Mouse (Mus musculus) left cerebral cortex, postnatal 10 days (tissue): Measurements from ENCODE around the gene Tbcc. TPM values are rescaled to one million over a fixed set of nuclear protein-coding genes. Genes with fewer than 3 reads are reported as not detected.
A peak's percentile ranks its signal among the peaks of the same experiment; 100 is the strongest.

Experiments
- DNase-seq, 2 experiments: peaks; one replicate each; pipeline ENCODE4 v3.0.0; 2021 to 2022; ENCODE audit warnings: low spot score in 2 of 2, mixed read lengths in 1 of 2; ENCODE audit errors: extremely low spot score in 1 of 2
- intact Hi-C: fragments of 180-260 bp; cut with DNase I; formaldehyde crosslinking; loops from one replicate; pipeline ENCODE4 v1.15.1; 2025
- total RNA-seq, 2 experiments: library from RNA; stranded (reverse); gene quantifications; 2 replicates each; pipeline ENCODE4 v1.2.3; 2021

Gene Tbcc
- total RNA-seq, 2 experiments from 2014 or later, result 29.9 to 37.5 TPM

GRCm38 (mm10) chr17:46860120-46860519 lies 30.4 kb upstream of the Tbcc start:
- intact Hi-C loops, result no loop called here
- no peak for DNase-seq

DNA sequence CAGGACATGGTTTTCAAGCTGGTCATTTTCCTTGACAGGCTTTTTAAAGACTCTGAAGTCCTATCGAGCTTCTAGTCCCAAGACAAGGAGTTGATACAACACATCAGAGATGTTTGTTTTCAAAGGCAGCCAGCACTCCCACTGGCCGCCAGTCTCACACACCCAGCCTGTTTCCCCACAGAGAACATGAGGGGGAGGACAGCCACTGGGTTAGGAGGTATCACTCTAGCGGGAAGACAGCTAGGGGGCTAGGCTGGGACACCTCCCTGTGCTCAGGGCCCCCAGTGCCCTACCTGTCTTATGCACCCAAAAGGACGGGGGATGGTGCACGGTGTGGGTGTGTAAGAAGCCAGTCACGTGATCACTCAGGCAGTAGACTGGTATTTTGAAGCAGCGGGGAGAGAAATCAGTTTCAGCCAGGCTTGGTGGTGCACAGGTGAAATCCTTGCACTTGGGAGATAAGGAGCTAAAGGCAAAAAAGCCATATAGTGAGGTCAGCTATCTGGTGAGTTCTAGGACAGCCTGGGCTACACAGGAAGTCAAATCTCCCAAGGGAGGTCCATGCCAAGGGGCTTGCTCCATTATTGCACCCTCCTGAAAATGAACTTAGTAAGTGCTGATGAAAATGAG lies 25.8 kb upstream of the Tbcc start:
- intact Hi-C loops, result no loop called here
- DNase-seq, result no peak

DNA sequence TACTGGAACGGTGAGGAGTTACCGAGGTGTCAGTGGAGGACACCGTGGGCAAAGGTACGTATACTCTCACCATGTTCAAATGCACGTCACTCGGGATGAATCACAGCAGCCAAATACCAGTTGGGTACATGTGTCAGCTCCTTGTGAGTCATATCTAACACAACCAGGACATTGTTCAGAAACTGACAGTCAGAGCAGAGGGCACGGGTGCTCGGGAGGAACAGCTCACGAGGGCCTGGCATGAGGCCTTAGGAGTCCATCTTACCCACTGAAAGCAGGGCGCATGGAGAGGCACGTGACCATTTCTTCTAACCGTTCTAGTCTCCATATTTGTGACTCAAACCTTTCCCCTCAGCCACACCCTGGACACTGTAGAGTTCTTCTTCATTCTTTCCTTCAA lies 23.6 kb upstream of the Tbcc start:
- DNase-seq, result no peak
- intact Hi-C loops, result no loop called here

GRCm38 (mm10) chr17:46870204-46870798 lies 20.2 kb upstream of the Tbcc start:
- DNase-seq, result no peak
- intact Hi-C loops, result no loop called here

GRCm38 (mm10) chr17:46870913-46871312 lies 19.6 kb upstream of the Tbcc start:
- intact Hi-C loops, result no loop called here
- DNase-seq, result no peak

DNA sequence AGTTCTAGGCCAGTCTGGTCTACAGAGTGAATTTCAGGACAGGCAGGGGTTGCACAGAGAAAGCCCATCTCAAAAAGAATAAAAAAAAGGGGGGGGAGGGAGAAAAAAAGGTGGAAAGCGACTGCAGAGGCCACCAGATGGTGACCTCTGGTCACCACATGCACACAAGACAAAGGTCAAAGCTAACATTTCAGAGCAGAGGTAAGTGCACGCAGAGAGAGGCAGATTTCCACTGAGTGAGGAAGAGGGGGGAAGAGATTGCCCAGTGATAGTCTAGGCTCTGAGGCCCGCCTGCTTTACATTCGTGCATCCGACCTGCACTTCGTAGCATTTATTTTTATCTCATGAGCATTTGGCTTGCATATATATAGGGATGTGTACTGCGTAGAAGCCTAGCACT lies 17.7 kb upstream of the Tbcc start:
- intact Hi-C loops, result no loop called here

DNA sequence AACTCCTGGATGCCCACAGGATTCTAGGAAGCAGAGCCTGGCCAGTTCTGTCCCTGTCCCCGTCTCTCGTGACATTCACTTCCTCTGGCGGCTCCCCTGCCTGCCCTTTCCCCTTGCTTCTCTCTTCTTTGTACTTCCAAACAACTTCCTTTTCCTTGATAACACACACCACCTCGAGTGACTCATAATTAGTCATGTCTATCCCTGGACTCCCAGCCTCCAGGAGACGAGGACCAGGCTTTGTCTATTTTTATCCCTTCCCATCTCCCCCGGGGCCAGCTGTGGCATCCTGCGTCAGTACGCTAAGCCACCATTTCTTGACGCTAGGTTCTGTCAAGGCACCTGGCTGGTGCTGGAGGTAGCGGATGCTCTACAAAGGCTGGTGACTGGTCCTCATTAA lies 16.4 kb upstream of the Tbcc start:
- intact Hi-C loops, result no loop called here
- peak in 1 of 2 experiments; percentile 61 for DNase-seq

More for the DNA sequence above, 17.7 kb upstream of the Tbcc start:
- no peak for DNase-seq

- intact Hi-C loops, result no loop called here
- no peak for DNase-seq
These were observed 14.9 kb upstream of the Tbcc start for GRCm38 (mm10) chr17:46875626-46876025.

DNA sequence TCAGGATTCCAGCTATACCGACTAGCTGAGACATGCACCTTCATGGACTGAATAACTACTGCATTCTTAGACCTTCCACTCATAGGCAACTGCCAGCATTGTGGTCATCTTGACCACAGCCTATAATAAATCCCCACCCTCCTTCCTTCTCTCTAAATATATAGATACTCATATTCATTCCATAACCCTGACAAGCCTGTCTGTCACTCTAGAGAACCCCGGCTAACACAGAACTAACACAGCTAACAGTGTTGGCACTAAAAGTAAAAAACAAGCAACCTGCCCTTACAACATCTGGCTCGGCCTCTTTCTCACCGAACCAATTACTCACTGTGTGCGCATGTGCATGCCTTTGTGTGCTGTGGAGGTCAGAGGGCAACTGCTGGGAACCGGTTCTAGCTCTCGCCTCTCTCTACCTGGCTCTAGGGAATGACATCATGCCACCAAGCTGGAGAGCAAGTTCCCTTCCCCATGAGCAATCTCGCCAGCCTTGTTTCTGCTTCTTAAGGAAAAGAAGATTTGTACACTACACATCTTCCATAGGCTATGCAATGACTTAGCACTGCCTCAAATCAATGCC lies 14.0 kb upstream of the Tbcc start:
- intact Hi-C loops, result no loop called here

DNA sequence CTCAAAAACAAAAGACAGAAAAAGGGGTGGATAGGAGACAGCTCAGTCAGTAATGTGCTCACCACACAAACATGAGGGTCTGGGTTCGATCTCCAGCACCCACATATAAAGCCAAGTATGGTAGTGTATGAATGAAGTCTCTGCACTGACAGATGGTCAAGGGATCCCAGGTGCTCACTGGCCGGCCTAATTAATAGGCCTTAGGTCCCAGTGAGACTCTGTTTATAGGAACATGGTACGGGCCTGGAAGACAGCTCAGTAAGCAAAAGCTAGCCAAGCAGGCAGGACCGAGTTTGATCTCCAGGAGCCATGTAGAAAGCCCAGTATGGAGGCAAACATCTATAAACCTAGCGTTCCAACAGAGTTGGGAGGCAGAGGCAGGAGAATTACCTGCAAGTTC lies 13.4 kb upstream of the Tbcc start:
- DNase-seq, result no peak
- intact Hi-C loops, result no loop called here

More for the DNA sequence above, 14.0 kb upstream of the Tbcc start:
- DNase-seq, result no peak

- DNase-seq, result peak in 1 of 2 experiments; percentile 57
- intact Hi-C loops, result no loop called here
These were observed 10.6 kb upstream of the Tbcc start for GRCm38 (mm10) chr17:46879841-46880311.

DNA sequence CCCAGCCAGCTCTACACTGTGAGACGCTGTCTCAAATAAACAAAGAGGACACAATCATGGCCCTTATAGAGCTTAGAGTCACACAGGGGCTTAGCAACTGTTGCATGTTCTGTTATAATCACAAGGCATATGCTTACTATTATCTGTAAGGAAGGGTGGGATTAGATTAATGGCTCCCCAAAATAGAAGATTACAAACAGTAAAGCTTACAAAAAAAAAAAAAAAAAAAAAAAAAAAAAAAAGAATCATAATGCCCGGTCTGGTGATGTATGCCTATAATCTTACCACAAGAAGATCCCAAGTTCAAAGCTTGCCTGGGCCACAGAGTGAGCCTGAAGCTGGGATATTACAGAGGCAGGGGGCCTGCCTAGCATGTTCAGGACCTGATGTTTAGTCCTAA lies 10.2 kb upstream of the Tbcc start:
- intact Hi-C loops, result no loop called here
- DNase-seq, result no peak

- intact Hi-C loops, result no loop called here
- DNase-seq, result no peak
These were observed 8.8 kb upstream of the Tbcc start for GRCm38 (mm10) chr17:46881728-46882127.

DNA sequence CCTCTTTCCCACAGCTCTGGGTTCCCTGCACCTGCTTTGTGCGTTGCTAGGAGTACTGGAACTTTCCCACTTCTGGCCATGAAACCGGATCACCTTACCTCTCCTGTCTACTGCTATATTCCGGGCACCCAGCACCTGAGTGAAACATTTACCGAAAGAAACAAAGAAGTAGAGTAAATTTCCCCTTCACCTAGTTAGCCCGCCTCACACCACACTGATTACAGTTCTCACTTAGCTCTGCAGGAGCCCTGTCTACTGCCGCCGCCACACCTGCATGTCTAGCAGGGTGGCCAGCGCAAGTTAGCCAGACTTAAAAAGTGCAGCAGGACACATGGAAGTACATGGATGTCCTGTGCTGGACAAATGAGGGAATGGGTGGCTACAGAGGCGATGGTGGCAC lies 7.4 kb upstream of the Tbcc start:
- intact Hi-C loops, result no loop called here

DNA sequence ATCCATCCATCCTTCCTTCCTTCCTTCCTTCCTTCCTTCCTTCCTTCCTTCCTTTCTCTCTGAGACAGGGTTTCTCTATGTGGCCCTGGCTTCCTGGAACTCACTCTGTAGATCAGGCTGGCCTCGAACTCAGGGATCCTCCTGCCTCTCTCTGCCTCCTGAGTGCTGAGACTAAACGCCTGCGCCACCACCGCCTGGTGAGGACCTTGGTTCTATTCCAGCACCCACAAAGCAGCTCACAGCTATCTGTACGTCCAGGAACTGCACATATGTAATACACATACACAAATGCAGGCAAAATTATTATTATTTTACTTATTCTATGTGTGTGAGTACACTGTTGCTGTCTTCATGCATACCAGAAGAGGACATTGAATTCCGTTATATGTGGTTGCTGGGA lies 5.7 kb upstream of the Tbcc start:
- intact Hi-C loops, result no loop called here
- no peak for DNase-seq

More for the DNA sequence above, 7.4 kb upstream of the Tbcc start:
- no peak for DNase-seq

DNA sequence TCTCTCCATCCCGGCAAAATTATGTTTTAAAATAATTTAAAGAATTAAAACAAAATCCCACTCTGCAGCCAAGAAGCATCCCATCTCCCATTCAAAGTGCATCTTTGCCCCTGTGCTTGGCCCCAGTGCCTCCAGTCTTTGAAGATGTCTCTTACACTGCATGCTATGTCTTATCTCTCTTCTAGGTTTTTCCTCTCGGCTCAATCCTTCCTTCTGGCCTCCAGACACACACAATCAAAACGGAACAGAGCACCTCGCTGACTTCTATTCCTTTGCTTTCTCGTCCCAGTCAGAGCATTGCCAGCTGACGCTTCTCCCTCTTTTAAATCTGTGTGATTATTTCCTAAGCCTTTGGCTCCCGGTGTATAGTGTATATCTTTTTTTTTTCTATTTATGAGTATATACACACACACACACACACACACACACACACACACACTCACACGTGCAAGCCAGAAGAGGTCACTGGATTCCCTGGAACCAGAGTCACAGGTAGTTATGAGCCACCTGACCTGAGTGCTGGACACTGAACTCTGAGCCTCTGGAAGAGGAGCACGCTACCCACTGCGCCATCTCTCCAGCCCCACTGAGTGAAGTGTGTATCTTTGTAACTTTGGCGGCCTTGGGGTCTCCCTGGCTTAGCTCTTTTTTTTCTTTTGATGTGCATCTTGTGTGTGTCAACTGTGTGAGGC lies 5.1 kb upstream of the Tbcc start:
- intact Hi-C loops, result no loop called here
- DNase-seq, result no peak

- intact Hi-C loops, result no loop called here
- DNase-seq, result no peak
These were observed 4.4 kb upstream of the Tbcc start for GRCm38 (mm10) chr17:46885910-46886643.

DNA sequence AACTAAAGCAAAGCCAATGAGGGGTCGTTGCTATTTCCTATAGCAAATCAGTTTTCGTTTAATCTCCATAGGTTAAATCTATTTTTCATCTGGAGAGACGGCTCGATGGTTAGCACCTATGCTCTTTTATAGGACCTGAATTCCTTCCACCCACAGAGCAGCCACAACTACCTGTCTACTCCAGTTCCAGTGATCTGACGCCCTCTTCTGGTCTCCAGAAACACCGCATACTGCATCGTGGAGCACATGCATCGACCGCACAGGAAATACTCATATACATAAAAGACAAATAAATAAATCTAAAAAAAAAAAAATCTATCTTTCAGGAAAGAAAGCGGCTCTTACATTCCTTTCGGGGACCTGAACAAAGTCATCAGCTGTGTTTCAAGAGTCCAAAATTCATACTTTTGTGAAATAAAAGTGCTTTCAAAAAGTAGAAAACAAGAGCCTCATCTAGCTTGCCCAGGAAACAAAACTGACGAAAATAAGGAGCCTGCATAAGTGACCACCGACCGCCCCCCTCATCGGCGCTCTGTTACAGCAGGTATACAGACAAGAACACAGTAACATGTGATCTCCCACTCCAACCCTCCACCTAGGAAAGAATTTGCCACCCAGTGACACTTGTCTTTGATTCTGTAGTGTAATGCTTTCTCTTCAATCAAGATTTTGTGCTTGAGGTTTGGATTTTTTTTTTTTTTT lies 1.8 kb upstream of the Tbcc start:
- peak; percentile 57 to 60 for DNase-seq
- intact Hi-C loops, result loop anchor here (2.0 kb wide), 2 partner anchors 32 to 106 kb away; partner anchors contain the start of gene Rpl7l1
